Mouse (Mus musculus): ENCODE measurements at regions not wholly inside any gene's neighbourhood (a gene's known extent, or its start where the extent isn't known, plus 50 kb on each side); places are given as distances from the start of the nearest gene placed in this dataset.

- Histone ChIP-seq H3K9ac (no peak overlapping the region), H3K36me3 (no peaks in the 10 kb centered on the region), H3K4me1 (no peaks in the 10 kb centered on the region), H3K27ac (no peak overlapping the region), H3K27me3 (no peaks in the 10 kb centered on the region), H3K4me2 (no peak overlapping the region), H3K9me3 (replicated peaks) (no peaks in the 10 kb centered on the region), H3K4me3 (replicated peaks) (no peak overlapping the region)
- ATAC-seq (replicated peaks; ENCODE audit: low FRiP score): no peak
- 86% methylated on average over 7 of the region's 7 CpGs for whole genome bisulfite sequencing
Measured at GRCm38 (mm10) chr17:79414006-79414405, 59.1 kb upstream of the Cdc42ep3 start.

GRCm38 (mm10) chr17:79417953-79418352 lies 63.1 kb upstream of the Cdc42ep3 start:
- Histone ChIP-seq H3K36me3 (no peaks in the 10 kb centered on the region), H3K27me3 (no peaks in the 10 kb centered on the region), H3K4me1 (no peaks in the 10 kb centered on the region), H3K9me3 (replicated peaks) (no peaks in the 10 kb centered on the region), H3K27ac (no peak overlapping the region), H3K4me3 (replicated peaks) (no peak overlapping the region), H3K4me2 (no peak overlapping the region), H3K9ac (no peak overlapping the region)
- no peak for ATAC-seq (replicated peaks; ENCODE audit: low FRiP score)
- WGBS: 95% methylated on average over 1 of the region's 1 CpGs

- no peak overlapping the region for H3K4me3 ChIP-seq (replicated peaks)
- H3K4me2 ChIP-seq: no peak overlapping the region
- ATAC-seq (replicated peaks; ENCODE audit: low FRiP score): no peak
- H3K27ac ChIP-seq: no peak overlapping the region
- 72% methylated on average over 7 of the region's 7 CpGs for WGBS
- H3K9ac ChIP-seq: no peak overlapping the region
- H3K36me3 ChIP-seq: no peaks in the 10 kb centered on the region
- H3K9me3 ChIP-seq (replicated peaks): no peaks in the 10 kb centered on the region
- no peaks in the 10 kb centered on the region for H3K4me1 ChIP-seq
- no peaks in the 10 kb centered on the region for H3K27me3 ChIP-seq
Measured at GRCm38 (mm10) chr17:79421618-79422017, 66.7 kb upstream of the Cdc42ep3 start.

GRCm38 (mm10) chr17:79439182-79439581 lies 84.3 kb upstream of the Cdc42ep3 start:
- H3K4me1 ChIP-seq: no peaks in the 10 kb centered on the region
- H3K27me3 ChIP-seq: no peaks in the 10 kb centered on the region
- H3K9ac ChIP-seq: no peak overlapping the region
- no peak for ATAC-seq (replicated peaks; ENCODE audit: low FRiP score)
- H3K4me3 ChIP-seq (replicated peaks): no peak overlapping the region
- H3K4me2 ChIP-seq: no peak overlapping the region
- H3K36me3 ChIP-seq: no peaks in the 10 kb centered on the region
- no peak overlapping the region for H3K27ac ChIP-seq
- 0 out of 2 replicates have a peak, but pooled peaks cover 4% of the 10 kb centered on the region for H3K9me3 ChIP-seq (replicated peaks)

- Histone ChIP-seq H3K36me3 (no peaks in the 10 kb centered on the region), H3K27me3 (no peaks in the 10 kb centered on the region), H3K9ac (no peak overlapping the region), H3K4me3 (replicated peaks) (no peak overlapping the region), H3K4me1 (no peaks in the 10 kb centered on the region), H3K9me3 (replicated peaks) (0 out of 2 replicates have a peak, but pooled peaks cover 4% of the 10 kb centered on the region), H3K27ac (no peak overlapping the region), H3K4me2 (no peak overlapping the region)
- ATAC-seq (replicated peaks; ENCODE audit: low FRiP score): no peak
- 61% methylated on average over 3 of the region's 3 CpGs for WGBS
Measured at GRCm38 (mm10) chr17:79442507-79443115, 87.7 kb upstream of the Cdc42ep3 start.

GRCm38 (mm10) chr17:79447170-79447569 lies 92.3 kb upstream of the Cdc42ep3 start:
- WGBS: 80% methylated on average over 6 of the region's 6 CpGs
- Histone ChIP-seq H3K27me3 (no peaks in the 10 kb centered on the region), H3K4me2 (no peak overlapping the region), H3K9me3 (replicated peaks) (0 out of 2 replicates have a peak, but pooled peaks cover 3% of the 10 kb centered on the region), H3K4me1 (0 out of 2 replicates have a peak, but pooled peaks cover 4% of the 10 kb centered on the region), H3K9ac (no peak overlapping the region), H3K36me3 (no peaks in the 10 kb centered on the region), H3K4me3 (replicated peaks) (no peak overlapping the region), H3K27ac (no peak overlapping the region)
- ATAC-seq (replicated peaks; ENCODE audit: low FRiP score): no peak

- peak overlapping the region; percentile 48 for H3K27ac ChIP-seq
- H3K4me1 ChIP-seq: peaks cover 17% of the 10 kb centered on the region
- peak; percentile 93 for ATAC-seq (replicated peaks; ENCODE audit: low FRiP score)
- H3K9ac ChIP-seq: no peak overlapping the region
- no peaks in the 10 kb centered on the region for H3K36me3 ChIP-seq
- H3K27me3 ChIP-seq: no peaks in the 10 kb centered on the region
- 19% methylated on average over 12 of the region's 12 CpGs for WGBS
- peak overlapping the region; percentile 2; the same call in 1 of the 2 replicates for H3K4me2 ChIP-seq
- no peaks in the 10 kb centered on the region for H3K9me3 ChIP-seq (replicated peaks)
- H3K4me3 ChIP-seq (replicated peaks): no peak overlapping the region
Measured at GRCm38 (mm10) chr17:79451141-79451860, 96.4 kb upstream of the Cdc42ep3 start.

GRCm38 (mm10) chr17:79453825-79454224 lies 98.9 kb upstream of the Cdc42ep3 start:
- WGBS: 86% methylated on average over 1 of the region's 1 CpGs
- Histone ChIP-seq H3K27ac (no peak overlapping the region), H3K4me3 (replicated peaks) (no peak overlapping the region), H3K9ac (no peak overlapping the region), H3K9me3 (replicated peaks) (no peaks in the 10 kb centered on the region), H3K4me1 (peaks cover 17% of the 10 kb centered on the region), H3K4me2 (no peak overlapping the region), H3K27me3 (no peaks in the 10 kb centered on the region), H3K36me3 (no peaks in the 10 kb centered on the region)
- no peak for ATAC-seq (replicated peaks; ENCODE audit: low FRiP score)

- Histone ChIP-seq H3K36me3 (no peaks in the 10 kb centered on the region), H3K27ac (peak overlapping the region; percentile 51; the same call in 1 of the 2 replicates), H3K4me1 (peaks cover 17% of the 10 kb centered on the region), H3K9me3 (replicated peaks) (no peaks in the 10 kb centered on the region), H3K9ac (no peak overlapping the region), H3K4me2 (no peak overlapping the region), H3K4me3 (replicated peaks) (no peak overlapping the region), H3K27me3 (no peaks in the 10 kb centered on the region)
- peak; percentile 59 for ATAC-seq (replicated peaks; ENCODE audit: low FRiP score)
- 29% methylated on average over 5 of the region's 5 CpGs for WGBS
Measured at GRCm38 (mm10) chr17:79454526-79454925, 99.6 kb upstream of the Cdc42ep3 start.

- no peaks in the 10 kb centered on the region for H3K9me3 ChIP-seq (replicated peaks)
- no peak overlapping the region for H3K4me3 ChIP-seq (replicated peaks)
- no peak overlapping the region for H3K4me2 ChIP-seq
- no peaks in the 10 kb centered on the region for H3K36me3 ChIP-seq
- H3K27me3 ChIP-seq: no peaks in the 10 kb centered on the region
- WGBS: 65% methylated on average over 7 of the region's 7 CpGs
- no peak overlapping the region for H3K9ac ChIP-seq
- peaks cover 17% of the 10 kb centered on the region for H3K4me1 ChIP-seq
- ATAC-seq (replicated peaks; ENCODE audit: low FRiP score): no peak
- 0 out of 2 replicates have a peak overlapping the region, but pooled peaks have one; percentile 51 for H3K27ac ChIP-seq
Measured at GRCm38 (mm10) chr17:79455229-79455628, 100.3 kb upstream of the Cdc42ep3 start.

GRCm38 (mm10) chr17:79457636-79458035 lies 102.7 kb upstream of the Cdc42ep3 start:
- no peaks in the 10 kb centered on the region for H3K36me3 ChIP-seq
- 18% methylated on average over 5 of the region's 5 CpGs for WGBS
- ATAC-seq (replicated peaks; ENCODE audit: low FRiP score): 0 out of 2 replicates have a peak, but pooled peaks have one; percentile 48
- no peak overlapping the region for H3K9ac ChIP-seq
- no peak overlapping the region for H3K4me3 ChIP-seq (replicated peaks)
- H3K9me3 ChIP-seq (replicated peaks): no peaks in the 10 kb centered on the region
- H3K4me2 ChIP-seq: no peak overlapping the region
- no peak overlapping the region for H3K27ac ChIP-seq
- H3K27me3 ChIP-seq: no peaks in the 10 kb centered on the region
- H3K4me1 ChIP-seq: peaks cover 13% of the 10 kb centered on the region

GRCm38 (mm10) chr17:79461681-79462091 lies 106.8 kb upstream of the Cdc42ep3 start:
- Histone ChIP-seq H3K9ac (no peak overlapping the region), H3K4me3 (replicated peaks) (no peak overlapping the region), H3K27me3 (no peaks in the 10 kb centered on the region), H3K27ac (no peak overlapping the region), H3K36me3 (no peaks in the 10 kb centered on the region), H3K9me3 (replicated peaks) (no peaks in the 10 kb centered on the region), H3K4me1 (no peaks in the 10 kb centered on the region; the same call in 1 of the 2 replicates), H3K4me2 (no peak overlapping the region)
- no peak for ATAC-seq (replicated peaks; ENCODE audit: low FRiP score)
- WGBS: 60% methylated on average over 3 of the region's 3 CpGs
